Mouse (Mus musculus) hindbrain, postnatal 0 days (tissue): ENCODE results near the gene Ccr4. TPM values are rescaled to one million over a fixed set of nuclear protein-coding genes. Genes with fewer than 3 reads are reported as not detected.

ENCODE experiments used
- ATAC-seq: fragments of 200-750 bp; cut with Nextera tagmentation; 2 replicates; pipeline ENCODE4 v1.8.0; 2017; ENCODE audit warnings: mild to moderate bottlenecking, moderate TSS enrichment, moderate library complexity
- DNase-seq: peaks from one replicate; pipeline ENCODE4 v3.0.0-alpha.2; 2015; ENCODE audit warnings: low spot score
- H3K27ac ChIP-seq: fragments of 300-500 bp; sonication (generic); 2 replicates; pipeline ENCODE4 v1.5.1; 2014; ENCODE audit warnings: mild to moderate bottlenecking
- H3K27me3 ChIP-seq: fragments of 300-500 bp; sonication (generic); 2 replicates; pipeline ENCODE4 v1.6.1; 2014; ENCODE audit warnings: low read length, mixed read lengths; ENCODE audit not compliant: insufficient read depth
- H3K36me3 ChIP-seq: fragments of 300-500 bp; sonication (generic); 2 replicates; pipeline ENCODE4 v1.6.1; 2014; ENCODE audit warnings: low read length, mixed read lengths; ENCODE audit not compliant: insufficient read depth
- H3K4me1 ChIP-seq: fragments of 300-500 bp; sonication (generic); 2 replicates; pipeline ENCODE4 v1.6.1; 2014; ENCODE audit warnings: antibody characterized with exemption, low read length, mixed read lengths; ENCODE audit not compliant: insufficient read depth
- H3K4me2 ChIP-seq: fragments of 300-500 bp; sonication (generic); 2 replicates; pipeline ENCODE4 v1.6.1; 2014; ENCODE audit warnings: low read depth, mild to moderate bottlenecking, low read length, moderate library complexity, mixed read lengths
- H3K4me3 ChIP-seq: fragments of 300-500 bp; sonication (generic); 2 replicates; pipeline ENCODE4 v1.5.1; 2014; ENCODE audit warnings: low read length
- H3K9ac ChIP-seq: fragments of 300-500 bp; sonication (generic); replicated peaks from 2 replicates; pipeline ENCODE4 v1.6.1; 2014; ENCODE audit warnings: mild to moderate bottlenecking, low read length, moderate library complexity, mixed read lengths
- H3K9me3 ChIP-seq: fragments of 300-500 bp; sonication (generic); 2 replicates; pipeline ENCODE4 v1.6.1; 2016; ENCODE audit warnings: low read length, mixed read lengths
- CTCF ChIP-seq: IDR thresholded peaks from 2 replicates; pipeline ENCODE4 v1.5.1; 2016; ENCODE audit warnings: antibody characterized with exemption, control low read depth, low read depth
- WGBS: fragments of 180-500 bp; shearing (Covaris S2); extraction: QIAGEN DNeasy Blood & Tissue Kit; methylation state at CpG from one replicate; pipeline ENCODE4 v1.1.7; 2014; 5-methylcytosine and 5-hydroxymethylcytosine counted together
- polyA plus RNA-seq: library from polyadenylated mRNA; unstranded; fragments of >200 nt; fragmentation: Nextera tagmentation; extraction: Ambion mirVana; gene quantifications from 2 replicates; pipeline ENCODE4 v1.2.1, GENCODE M21; 2015
- total RNA-seq: library from RNA; depleted of rRNA; stranded (reverse); fragments of >200 nt; gene quantifications from 2 replicates; pipeline ENCODE4 v1.2.3, GENCODE M21; 2014

Ccr4 gene
- total and polyA plus RNA-seq, 2 experiments from 2014 or later, result not detected

DNA sequence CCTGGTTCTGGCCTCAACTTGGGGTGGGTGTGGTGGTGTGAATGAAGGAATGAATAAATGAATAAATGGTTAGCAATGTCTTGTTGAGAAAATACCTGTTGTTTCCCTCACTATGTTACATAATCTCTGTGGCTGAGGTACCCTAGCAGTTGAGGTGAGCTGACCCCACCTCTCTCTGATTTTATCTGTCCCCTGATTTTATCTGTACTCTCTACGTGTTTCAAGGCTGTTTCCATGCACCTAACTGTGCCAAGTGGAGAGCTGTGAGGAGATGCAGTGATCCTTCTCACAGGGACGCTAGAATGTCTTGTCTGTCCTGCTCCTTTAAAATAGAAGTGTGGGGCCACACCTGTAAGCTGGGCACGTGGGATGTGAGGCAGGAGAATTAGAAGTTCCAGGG, 46.3 kb downstream of the Ccr4 start:
- no peak overlapping the region for H3K27ac ChIP-seq
- no peak overlapping the region for H3K4me3 ChIP-seq
- ATAC-seq (no peak), DNase-seq (no peak)
- no peaks in the 10 kb centered on the region for H3K4me1 ChIP-seq
- H3K4me2 ChIP-seq, result no peak overlapping the region
- no peak overlapping the region for H3K9ac ChIP-seq
- no peaks in the 10 kb centered on the region for H3K9me3 ChIP-seq
- H3K27me3 ChIP-seq, result no peaks in the 10 kb centered on the region
- 77% methylated on average over 3 of the region's 3 CpGs for WGBS
- H3K36me3 ChIP-seq, result no peaks in the 10 kb centered on the region; the same call in 1 of the 2 replicates
- no peak for TF ChIP-seq CTCF

DNA sequence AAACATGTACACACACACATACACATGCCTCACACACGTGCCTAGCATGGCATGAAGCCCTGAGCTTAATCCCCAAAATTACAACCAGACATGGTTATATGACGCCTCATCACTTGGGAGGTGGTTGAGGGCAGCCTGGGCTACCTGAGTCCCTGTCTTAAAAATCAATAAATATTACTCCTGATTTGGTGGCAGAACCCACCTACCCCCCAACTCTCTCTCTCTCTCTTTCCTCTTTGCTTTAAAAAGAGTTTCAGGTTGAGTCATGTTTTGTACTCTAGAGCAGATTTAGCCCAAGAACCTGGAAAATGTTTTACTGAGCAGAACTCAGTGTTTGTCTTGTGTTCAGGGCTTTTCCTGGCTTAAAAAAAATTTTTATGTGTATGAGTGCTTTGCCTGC, 49.3 kb downstream of the Ccr4 start:
- TF ChIP-seq CTCF, result no peak

DNA sequence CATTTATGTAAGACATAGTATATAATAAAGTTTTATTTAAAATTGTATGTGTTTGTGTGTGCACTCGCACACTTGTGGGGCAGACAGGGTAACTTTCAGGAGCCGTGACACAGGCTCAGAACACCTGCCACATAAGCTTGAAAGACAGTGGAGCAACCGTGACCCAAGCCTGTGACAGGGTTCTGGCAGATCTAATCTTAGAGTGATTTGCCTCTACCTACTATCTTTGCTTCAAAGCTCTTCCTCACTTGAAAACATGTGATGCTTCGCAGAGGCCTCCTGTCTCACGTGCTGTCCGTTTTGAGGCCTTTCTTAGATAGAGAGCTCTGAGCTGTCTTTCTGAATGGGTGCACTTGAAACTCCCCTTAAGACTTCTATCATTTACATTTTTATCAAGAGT, 52.3 kb downstream of the Ccr4 start:
- no peak overlapping the region for H3K27ac ChIP-seq
- WGBS, result 93% methylated on average over 6 of the region's 6 CpGs
- TF ChIP-seq CTCF, result no peak
- no peaks in the 10 kb centered on the region; the same call in 1 of the 2 replicates for H3K36me3 ChIP-seq
- ATAC-seq (no peak), DNase-seq (no peak)
- no peak overlapping the region for H3K4me3 ChIP-seq
- H3K9me3 ChIP-seq, result no peaks in the 10 kb centered on the region
- H3K4me2 ChIP-seq, result no peak overlapping the region
- H3K4me1 ChIP-seq, result no peaks in the 10 kb centered on the region
- H3K27me3 ChIP-seq, result no peaks in the 10 kb centered on the region
- H3K9ac ChIP-seq, result no peak overlapping the region

More for the DNA sequence above, 49.3 kb downstream of the Ccr4 start:
- Histone ChIP-seq H3K4me2 (no peak overlapping the region), H3K27ac (no peak overlapping the region), H3K4me3 (no peak overlapping the region), H3K27me3 (no peaks in the 10 kb centered on the region), H3K36me3 (no peaks in the 10 kb centered on the region; the same call in 1 of the 2 replicates), H3K4me1 (no peaks in the 10 kb centered on the region), H3K9ac (no peak overlapping the region), H3K9me3 (no peaks in the 10 kb centered on the region)
- ATAC-seq, result no peak
- 92% methylated on average over 2 of the region's 2 CpGs for WGBS
- no peak for DNase-seq

DNA sequence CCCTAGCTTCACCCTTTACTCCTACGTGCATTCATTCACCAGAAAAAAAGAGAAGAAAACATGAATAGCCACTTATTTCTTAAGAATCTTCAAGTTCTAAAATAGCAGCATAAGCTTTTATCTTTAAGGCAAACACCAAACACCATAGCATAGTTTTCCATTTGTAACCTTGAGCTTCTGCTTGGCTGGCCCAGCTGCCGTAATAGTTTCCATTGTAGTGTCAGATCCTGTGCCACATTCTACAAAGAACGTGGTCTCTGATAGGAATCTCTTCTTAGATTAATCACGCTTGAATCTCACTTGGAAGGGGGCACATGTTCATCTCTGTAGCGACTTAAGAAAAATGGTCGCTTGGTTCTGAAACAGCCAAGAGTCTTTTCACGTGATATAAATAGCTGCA, 53.1 kb downstream of the Ccr4 start:
- ATAC-seq, result no peak
- no peaks in the 10 kb centered on the region for H3K9me3 ChIP-seq
- no peak overlapping the region for H3K27ac ChIP-seq
- no peak overlapping the region for H3K9ac ChIP-seq
- TF ChIP-seq CTCF, result no peak
- H3K4me1 ChIP-seq, result no peaks in the 10 kb centered on the region
- 84% methylated on average over 7 of the region's 7 CpGs for WGBS
- H3K4me2 ChIP-seq, result no peak overlapping the region
- no peaks in the 10 kb centered on the region; the same call in 1 of the 2 replicates for H3K36me3 ChIP-seq
- H3K4me3 ChIP-seq, result no peak overlapping the region
- no peak for DNase-seq
- H3K27me3 ChIP-seq, result no peaks in the 10 kb centered on the region

DNA sequence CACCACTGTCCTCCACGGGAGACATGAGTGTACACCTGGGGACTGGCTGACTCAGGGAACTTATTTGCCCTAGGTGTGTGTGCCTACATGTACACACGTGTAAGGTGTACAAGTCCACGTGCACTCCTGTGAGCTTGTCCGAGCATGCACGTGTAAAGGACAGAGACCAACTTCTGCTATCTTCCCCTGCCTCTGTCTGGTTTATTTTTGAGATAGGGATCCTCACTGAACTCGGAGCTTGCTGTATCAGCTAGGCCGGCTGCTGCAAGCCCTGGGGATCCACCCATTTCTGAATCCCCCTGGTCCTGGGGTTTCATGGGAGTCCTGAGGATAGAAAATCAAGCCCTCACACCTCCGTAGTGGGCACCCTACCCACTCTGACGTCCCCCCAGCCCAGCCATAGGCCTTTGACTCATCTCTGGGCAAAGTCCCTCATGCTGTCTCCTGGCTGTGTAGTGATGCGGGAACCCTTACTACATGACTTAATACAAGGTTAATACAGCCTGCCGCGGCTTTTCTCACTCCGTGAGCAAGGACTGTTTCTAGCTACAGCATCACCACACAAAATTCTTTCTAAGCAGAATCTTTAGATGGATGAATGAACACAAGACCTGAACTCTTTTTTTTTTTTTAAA, 55.5 kb downstream of the Ccr4 start:
- TF ChIP-seq CTCF, result no peak
- DNase-seq, result no peak
- Histone ChIP-seq H3K36me3 (no peaks in the 10 kb centered on the region), H3K9me3 (no peaks in the 10 kb centered on the region), H3K4me3 (no peak overlapping the region), H3K4me1 (no peaks in the 10 kb centered on the region), H3K27me3 (no peaks in the 10 kb centered on the region), H3K4me2 (no peak overlapping the region), H3K9ac (no peak overlapping the region), H3K27ac (no peak overlapping the region)
- no peak for ATAC-seq
- 91% methylated on average over 13 of the region's 13 CpGs for WGBS

DNA sequence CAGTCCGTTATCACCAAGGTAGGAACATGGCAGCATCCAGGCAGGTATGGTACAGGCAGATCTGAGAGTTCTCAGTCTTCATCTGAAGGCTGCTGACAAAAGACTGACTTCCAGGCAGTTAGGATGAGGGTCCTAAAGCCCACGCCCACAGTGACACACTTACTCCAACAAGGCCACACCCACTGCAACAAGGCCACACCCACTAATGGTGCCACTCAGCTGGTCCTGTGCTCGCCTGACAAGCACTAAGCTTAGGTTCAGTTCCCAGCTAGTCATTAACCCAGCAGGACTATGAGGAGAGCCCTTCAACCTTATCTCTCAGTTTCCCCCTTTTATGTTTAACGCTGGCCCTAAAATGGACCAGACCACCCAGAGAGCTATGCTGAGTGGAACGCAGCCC, 56.0 kb downstream of the Ccr4 start:
- no peak for ATAC-seq
- no peak overlapping the region for H3K9ac ChIP-seq
- no peak overlapping the region for H3K27ac ChIP-seq
- H3K4me1 ChIP-seq, result no peaks in the 10 kb centered on the region
- H3K27me3 ChIP-seq, result no peaks in the 10 kb centered on the region
- H3K36me3 ChIP-seq, result no peaks in the 10 kb centered on the region
- WGBS, result 90% methylated on average over 5 of the region's 5 CpGs
- H3K4me3 ChIP-seq, result no peak overlapping the region
- no peaks in the 10 kb centered on the region for H3K9me3 ChIP-seq
- no peak for DNase-seq
- H3K4me2 ChIP-seq, result no peak overlapping the region
- TF ChIP-seq CTCF, result no peak

DNA sequence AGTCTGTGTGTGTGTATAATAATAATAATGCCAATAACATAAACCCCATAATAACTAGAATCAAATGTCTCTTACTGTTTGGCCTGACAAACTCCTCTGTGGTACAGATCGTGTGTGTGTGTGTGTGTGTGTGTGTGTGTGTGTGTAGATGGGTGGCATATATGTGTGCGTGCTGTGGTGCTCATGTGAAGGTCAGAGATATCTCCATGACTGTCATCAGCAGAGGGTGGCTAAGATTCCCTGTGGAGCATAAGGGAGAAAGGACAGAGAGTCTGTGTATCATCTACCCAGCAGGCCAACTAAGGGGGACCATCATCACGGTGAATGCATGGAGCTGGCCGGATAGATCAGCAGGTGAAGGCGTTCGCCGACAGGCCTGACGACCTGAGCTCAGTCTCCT, 57.8 kb downstream of the Ccr4 start:
- no peaks in the 10 kb centered on the region for H3K4me1 ChIP-seq
- no peaks in the 10 kb centered on the region for H3K27me3 ChIP-seq
- no peak overlapping the region for H3K4me2 ChIP-seq
- WGBS, result 94% methylated on average over 8 of the region's 8 CpGs
- DNase-seq (no peak), ATAC-seq (no peak)
- no peak overlapping the region for H3K4me3 ChIP-seq
- no peaks in the 10 kb centered on the region for H3K9me3 ChIP-seq
- no peak overlapping the region for H3K27ac ChIP-seq
- no peak overlapping the region for H3K9ac ChIP-seq
- TF ChIP-seq CTCF, result no peak
- H3K36me3 ChIP-seq, result 0 out of 2 replicates have a peak, but pooled peaks cover 4% of the 10 kb centered on the region
